Mouse (Mus musculus) stomach, embryonic 15.5 days (tissue): ENCODE results near the gene Cntn6. TPM values are rescaled to one million over a fixed set of nuclear protein-coding genes. Genes with fewer than 3 reads are reported as not detected.

Experiments used
- ATAC-seq: fragments of 200-750 bp; cut with Nextera tagmentation; 2 replicates; pipeline ENCODE4 v1.8.0; 2017; ENCODE audit warnings: low read depth, moderate number of reproducible peaks, moderate TSS enrichment; ENCODE audit not compliant: insufficient read depth, low FRiP score
- H3K27ac ChIP-seq: fragments of 300-500 bp; sonication (generic); 2 replicates; pipeline ENCODE4 v1.5.1; 2015; ENCODE audit warnings: mild to moderate bottlenecking, inconsistent platforms
- H3K27me3 ChIP-seq: fragments of 300-500 bp; sonication (generic); replicated peaks from 2 replicates; pipeline ENCODE4 v1.6.1; 2015; ENCODE audit warnings: inconsistent platforms
- H3K36me3 ChIP-seq: fragments of 300-500 bp; sonication (generic); 2 replicates; pipeline ENCODE4 v1.6.1; 2015; ENCODE audit warnings: inconsistent platforms
- H3K4me1 ChIP-seq: fragments of 300-500 bp; sonication (generic); 2 replicates; pipeline ENCODE4 v1.6.1; 2015; ENCODE audit warnings: inconsistent platforms
- H3K4me2 ChIP-seq: fragments of 300-500 bp; sonication (generic); 2 replicates; pipeline ENCODE4 v1.6.1; 2015; ENCODE audit warnings: mild to moderate bottlenecking, inconsistent platforms
- H3K4me3 ChIP-seq: fragments of 300-500 bp; sonication (generic); replicated peaks from 2 replicates; pipeline ENCODE4 v1.5.1; 2015; ENCODE audit warnings: inconsistent platforms
- H3K9ac ChIP-seq: fragments of 300-500 bp; sonication (generic); 2 replicates; pipeline ENCODE4 v1.6.1; 2015; ENCODE audit warnings: inconsistent platforms
- H3K9me3 ChIP-seq: fragments of 300-500 bp; sonication (generic); 2 replicates; pipeline ENCODE4 v1.6.1; 2016; ENCODE audit warnings: inconsistent platforms
- WGBS: fragments of 180-500 bp; shearing (Covaris S2); methylation state at CpG from one replicate; pipeline ENCODE4 v1.1.7; 2015; 5-methylcytosine and 5-hydroxymethylcytosine counted together
- polyA plus RNA-seq: library from polyadenylated mRNA; unstranded; fragments of >200 nt; fragmentation: Nextera tagmentation; extraction: Ambion mirVana; gene quantifications from 2 replicates; pipeline ENCODE4 v1.2.1, GENCODE M21; 2015

The Cntn6 gene
- polyA plus RNA-seq, 1 experiment from 2014 or later, result 0.74 TPM

GRCm38 (mm10) chr6:104605214-104605613, 112.6 kb downstream of the Cntn6 start:
- WGBS, result 54% methylated on average over 3 of the region's 3 CpGs
- H3K4me2 ChIP-seq, result no peak overlapping the region
- H3K9ac ChIP-seq, result no peak overlapping the region
- H3K9me3 ChIP-seq, result no peaks in the 10 kb centered on the region
- H3K4me3 ChIP-seq, result no peak overlapping the region
- no peaks in the 10 kb centered on the region for H3K27me3 ChIP-seq
- no peaks in the 10 kb centered on the region for H3K36me3 ChIP-seq
- H3K4me1 ChIP-seq, result no peaks in the 10 kb centered on the region
- ATAC-seq, result no peak
- H3K27ac ChIP-seq, result no peak overlapping the region

- Histone ChIP-seq H3K4me1 (no peaks in the 10 kb centered on the region), H3K36me3 (no peaks in the 10 kb centered on the region), H3K27ac (no peak overlapping the region), H3K27me3 (no peaks in the 10 kb centered on the region), H3K9me3 (no peaks in the 10 kb centered on the region), H3K4me3 (no peak overlapping the region), H3K4me2 (no peak overlapping the region), H3K9ac (no peak overlapping the region)
- 0 out of 2 replicates have a peak, but pooled peaks have one; percentile 7 for ATAC-seq
- 65% methylated on average over 3 of the region's 3 CpGs for WGBS
These were observed 160.9 kb downstream of the Cntn6 start for GRCm38 (mm10) chr6:104653518-104653917.

- WGBS, result 82% methylated on average over 2 of the region's 2 CpGs
- Histone ChIP-seq H3K4me1 (no peaks in the 10 kb centered on the region), H3K36me3 (no peaks in the 10 kb centered on the region), H3K9me3 (no peaks in the 10 kb centered on the region), H3K27ac (no peak overlapping the region), H3K9ac (no peak overlapping the region), H3K4me2 (no peak overlapping the region), H3K27me3 (no peaks in the 10 kb centered on the region), H3K4me3 (no peak overlapping the region)
- ATAC-seq, result no peak
These were observed 176.1 kb downstream of the Cntn6 start for GRCm38 (mm10) chr6:104668701-104669100.

- H3K27me3 ChIP-seq, result no peaks in the 10 kb centered on the region
- ATAC-seq, result no peak
- H3K4me2 ChIP-seq, result no peak overlapping the region
- H3K4me3 ChIP-seq, result no peak overlapping the region
- H3K36me3 ChIP-seq, result no peaks in the 10 kb centered on the region
- H3K9ac ChIP-seq, result no peak overlapping the region
- no peaks in the 10 kb centered on the region for H3K4me1 ChIP-seq
- H3K9me3 ChIP-seq, result no peaks in the 10 kb centered on the region
- H3K27ac ChIP-seq, result no peak overlapping the region
These were observed 181.7 kb downstream of the Cntn6 start for GRCm38 (mm10) chr6:104674249-104674648.

- Histone ChIP-seq H3K9me3 (no peaks in the 10 kb centered on the region), H3K4me3 (no peak overlapping the region), H3K4me2 (no peak overlapping the region), H3K27ac (no peak overlapping the region), H3K4me1 (no peaks in the 10 kb centered on the region), H3K36me3 (no peaks in the 10 kb centered on the region), H3K27me3 (no peaks in the 10 kb centered on the region), H3K9ac (no peak overlapping the region)
- ATAC-seq, result no peak
- WGBS, result 76% methylated on average over 1 of the region's 1 CpGs
These were observed 187.4 kb downstream of the Cntn6 start for GRCm38 (mm10) chr6:104679809-104680495.

GRCm38 (mm10) chr6:104687980-104688379, 195.4 kb downstream of the Cntn6 start:
- Histone ChIP-seq H3K4me3 (no peak overlapping the region), H3K9ac (no peak overlapping the region), H3K4me2 (no peak overlapping the region), H3K9me3 (no peaks in the 10 kb centered on the region), H3K36me3 (no peaks in the 10 kb centered on the region), H3K27me3 (no peaks in the 10 kb centered on the region), H3K27ac (no peak overlapping the region), H3K4me1 (no peaks in the 10 kb centered on the region)
- ATAC-seq, result no peak
- 73% methylated on average over 3 of the region's 3 CpGs for WGBS

- 84% methylated on average over 6 of the region's 6 CpGs for WGBS
- H3K9me3 ChIP-seq, result no peaks in the 10 kb centered on the region
- no peak for ATAC-seq
These were observed 196.0 kb downstream of the Cntn6 start for GRCm38 (mm10) chr6:104688439-104689125.

GRCm38 (mm10) chr6:104728571-104728970, 236.0 kb downstream of the Cntn6 start:
- H3K36me3 ChIP-seq, result no peaks in the 10 kb centered on the region
- H3K4me1 ChIP-seq, result no peaks in the 10 kb centered on the region
- no peaks in the 10 kb centered on the region for H3K27me3 ChIP-seq
- H3K9me3 ChIP-seq, result no peaks in the 10 kb centered on the region
- H3K4me3 ChIP-seq, result no peak overlapping the region
- no peak overlapping the region for H3K27ac ChIP-seq
- WGBS, result 78% methylated on average over 1 of the region's 1 CpGs
- no peak overlapping the region for H3K4me2 ChIP-seq
- no peak for ATAC-seq
- no peak overlapping the region for H3K9ac ChIP-seq

More at GRCm38 (mm10) chr6:104688439-104689125, 196.0 kb downstream of the Cntn6 start:
- H3K27me3 ChIP-seq, result no peaks in the 10 kb centered on the region
- no peak overlapping the region for H3K9ac ChIP-seq
- H3K4me3 ChIP-seq, result no peak overlapping the region
- no peak overlapping the region for H3K27ac ChIP-seq
- H3K4me1 ChIP-seq, result no peaks in the 10 kb centered on the region
- H3K36me3 ChIP-seq, result no peaks in the 10 kb centered on the region
- no peak overlapping the region for H3K4me2 ChIP-seq

GRCm38 (mm10) chr6:104734256-104734655, 241.7 kb downstream of the Cntn6 start:
- ATAC-seq, result no peak
- no peak overlapping the region for H3K4me2 ChIP-seq
- H3K27me3 ChIP-seq, result no peaks in the 10 kb centered on the region
- H3K9ac ChIP-seq, result no peak overlapping the region
- H3K27ac ChIP-seq, result no peak overlapping the region
- H3K4me3 ChIP-seq, result no peak overlapping the region
- no peaks in the 10 kb centered on the region for H3K4me1 ChIP-seq
- no peaks in the 10 kb centered on the region for H3K9me3 ChIP-seq
- WGBS, result 83% methylated on average over 1 of the region's 1 CpGs
- H3K36me3 ChIP-seq, result no peaks in the 10 kb centered on the region

- Histone ChIP-seq H3K9ac (no peak overlapping the region), H3K27ac (no peak overlapping the region), H3K9me3 (no peaks in the 10 kb centered on the region), H3K4me1 (no peaks in the 10 kb centered on the region), H3K36me3 (no peaks in the 10 kb centered on the region), H3K4me2 (no peak overlapping the region), H3K4me3 (no peak overlapping the region), H3K27me3 (no peaks in the 10 kb centered on the region)
- 85% methylated on average over 4 of the region's 4 CpGs for WGBS
- ATAC-seq, result no peak
These were observed 246.4 kb downstream of the Cntn6 start for GRCm38 (mm10) chr6:104738999-104739398.

GRCm38 (mm10) chr6:104758125-104758524, 265.5 kb downstream of the Cntn6 start:
- Histone ChIP-seq H3K36me3 (no peaks in the 10 kb centered on the region), H3K27me3 (no peaks in the 10 kb centered on the region), H3K4me2 (no peak overlapping the region), H3K9me3 (no peaks in the 10 kb centered on the region), H3K4me3 (no peak overlapping the region), H3K27ac (no peak overlapping the region), H3K9ac (no peak overlapping the region), H3K4me1 (no peaks in the 10 kb centered on the region)
- ATAC-seq, result no peak

- 62% methylated on average over 3 of the region's 3 CpGs for WGBS
- ATAC-seq, result no peak
These were observed 268.6 kb downstream of the Cntn6 start for GRCm38 (mm10) chr6:104761226-104761625.

More at GRCm38 (mm10) chr6:104761226-104761625, 268.6 kb downstream of the Cntn6 start:
- Histone ChIP-seq H3K27ac (no peak overlapping the region), H3K4me2 (no peak overlapping the region), H3K27me3 (no peaks in the 10 kb centered on the region), H3K4me3 (no peak overlapping the region), H3K9me3 (no peaks in the 10 kb centered on the region), H3K4me1 (no peaks in the 10 kb centered on the region), H3K9ac (no peak overlapping the region), H3K36me3 (no peaks in the 10 kb centered on the region)
